Mouse (Mus musculus) embryo, embryonic 9.5 days (tissue): ENCODE measurements around the gene Myh9.

Source experiments
- DNase-seq: peaks from one replicate; pipeline ENCODE4 v3.0.0-alpha.2; 2017; ENCODE audit errors: extremely low spot score

Myh9 gene

GRCm38 (mm10) chr15:77828242-77828641, 13.7 kb downstream of the Myh9 start:
- no peak for DNase-seq

- no peak for DNase-seq
Observed at GRCm38 (mm10) chr15:77827794-77828193, 14.2 kb downstream of the Myh9 start.

- DNase-seq: peak; percentile 52
Observed at GRCm38 (mm10) chr15:77827379-77827778, 14.6 kb downstream of the Myh9 start.

- DNase-seq: no peak
Observed at GRCm38 (mm10) chr15:77825382-77825781, 16.6 kb downstream of the Myh9 start.

- DNase-seq: no peak
Observed at GRCm38 (mm10) chr15:77824321-77824720, 17.7 kb downstream of the Myh9 start.

GRCm38 (mm10) chr15:77823634-77824033, 18.3 kb downstream of the Myh9 start:
- DNase-seq: no peak

- no peak for DNase-seq
Observed at GRCm38 (mm10) chr15:77823196-77823595, 18.8 kb downstream of the Myh9 start.

- no peak for DNase-seq
Observed at GRCm38 (mm10) chr15:77822671-77823070, 19.3 kb downstream of the Myh9 start.

- no peak for DNase-seq
Observed at GRCm38 (mm10) chr15:77822057-77822466, 19.9 kb downstream of the Myh9 start.

GRCm38 (mm10) chr15:77821424-77821823, 20.6 kb downstream of the Myh9 start:
- DNase-seq: no peak

GRCm38 (mm10) chr15:77820480-77821163, 21.4 kb downstream of the Myh9 start:
- no peak for DNase-seq

- no peak for DNase-seq
Observed at GRCm38 (mm10) chr15:77819894-77820387, 22.0 kb downstream of the Myh9 start.

- DNase-seq: no peak
Observed at GRCm38 (mm10) chr15:77818556-77819158, 23.3 kb downstream of the Myh9 start.

GRCm38 (mm10) chr15:77817417-77817816, 24.6 kb downstream of the Myh9 start:
- DNase-seq: no peak

- no peak for DNase-seq
Observed at GRCm38 (mm10) chr15:77816601-77816950, 25.4 kb downstream of the Myh9 start.

- no peak for DNase-seq
Observed at GRCm38 (mm10) chr15:77815867-77816600, 25.9 kb downstream of the Myh9 start.

- DNase-seq: no peak
Observed at GRCm38 (mm10) chr15:77813639-77814375, 28.2 kb downstream of the Myh9 start.

- DNase-seq: no peak
Observed at GRCm38 (mm10) chr15:77812578-77812977, 29.4 kb downstream of the Myh9 start.

- no peak for DNase-seq
Observed at GRCm38 (mm10) chr15:77811099-77811760, 30.7 kb downstream of the Myh9 start.

- DNase-seq: no peak
Observed at GRCm38 (mm10) chr15:77810416-77811098, 31.4 kb downstream of the Myh9 start.

GRCm38 (mm10) chr15:77809434-77809833, 32.5 kb downstream of the Myh9 start:
- no peak for DNase-seq
